Mouse (Mus musculus) embryo, embryonic 9.5 days (tissue): ENCODE measurements at regions not wholly inside any gene's neighbourhood (a gene's known extent, or its start where the extent isn't known, plus 50 kb on each side); places are given as distances from the start of the nearest gene placed in this dataset.
A peak's percentile ranks its signal among the peaks of the same experiment; 100 is the strongest.

Experiments
- DNase-seq: peaks from one replicate; pipeline ENCODE4 v3.0.0-alpha.2; 2017; ENCODE audit errors: extremely low spot score

DNA sequence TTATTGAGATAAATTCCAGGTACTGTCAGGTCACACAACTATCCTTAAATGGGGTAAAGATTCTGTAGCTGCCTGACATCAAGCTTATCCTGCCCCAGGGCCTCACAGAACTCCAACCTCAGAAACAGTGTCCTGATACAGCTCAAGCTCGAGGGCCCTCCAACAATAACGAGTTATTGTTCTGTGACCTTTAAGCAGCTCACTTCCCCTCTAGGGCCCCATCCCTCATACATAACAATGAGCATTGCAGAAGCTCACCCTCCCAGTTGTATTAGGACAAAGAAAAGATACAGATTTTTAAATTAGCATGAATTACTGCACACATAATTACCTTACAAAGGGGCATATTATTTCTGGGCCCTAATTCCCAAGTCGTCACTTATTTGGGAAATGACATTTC, 293.5 kb upstream of the Trpc7 start:
- no peak for DNase-seq

DNA sequence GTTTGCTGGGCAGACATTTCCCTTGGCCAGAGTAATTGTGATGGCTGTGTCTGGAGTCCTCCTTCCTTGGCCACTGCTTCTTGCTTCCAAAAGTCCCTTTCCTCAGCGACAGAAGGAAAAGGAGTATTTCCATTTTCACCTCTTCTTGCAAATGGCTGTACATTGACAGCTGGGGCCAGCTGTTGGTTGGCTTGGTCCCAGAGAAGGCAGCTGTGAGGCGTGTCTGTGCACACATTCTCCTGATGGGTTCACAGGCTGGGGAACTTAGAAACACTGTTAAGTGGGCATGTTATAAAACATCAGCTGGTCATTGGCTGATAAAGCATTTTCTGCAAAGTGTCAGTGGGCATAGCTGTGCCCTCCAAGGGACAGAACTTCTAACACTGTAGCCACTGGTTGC, 290.4 kb upstream of the Trpc7 start:
- no peak for DNase-seq

DNA sequence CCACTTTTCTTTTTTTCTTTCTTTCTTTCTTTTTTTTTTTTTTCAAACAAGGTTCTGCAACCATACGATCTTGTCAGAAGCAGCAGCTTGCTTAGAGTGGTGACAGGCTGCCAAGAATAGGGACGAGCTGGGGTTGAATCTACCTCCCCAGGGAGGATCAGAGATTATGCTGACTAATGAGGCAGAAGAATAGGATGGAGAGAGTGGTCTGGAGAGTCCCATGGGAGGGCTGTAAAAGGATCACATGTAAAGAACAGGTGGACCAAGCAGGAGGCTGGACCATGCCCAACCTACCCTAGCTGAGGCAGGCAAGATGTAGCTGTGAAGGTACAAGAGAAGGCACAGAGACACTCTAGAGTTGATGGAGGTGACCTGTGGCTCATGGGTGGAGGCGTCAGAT, 274.4 kb upstream of the Trpc7 start:
- no peak for DNase-seq

DNA sequence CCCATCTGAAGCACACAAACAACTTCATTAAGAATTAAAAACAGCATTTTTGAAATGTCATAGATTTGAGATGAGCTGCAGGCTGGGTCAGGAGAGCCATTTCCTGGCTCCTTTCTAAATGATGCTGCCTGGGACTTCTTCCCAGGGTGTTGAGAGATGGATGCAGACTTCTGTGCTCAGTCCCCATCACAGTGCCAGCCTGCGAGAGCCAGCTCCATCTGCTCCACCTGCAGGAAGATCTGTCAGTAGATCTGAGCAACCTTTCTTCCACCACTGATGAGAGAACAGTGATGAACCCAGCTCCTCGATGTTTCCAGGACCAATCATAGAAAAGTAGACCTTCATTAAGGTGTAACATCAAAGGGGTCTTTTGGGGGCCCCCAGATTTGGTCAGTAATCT, 273.8 kb upstream of the Trpc7 start:
- DNase-seq, result no peak

DNA sequence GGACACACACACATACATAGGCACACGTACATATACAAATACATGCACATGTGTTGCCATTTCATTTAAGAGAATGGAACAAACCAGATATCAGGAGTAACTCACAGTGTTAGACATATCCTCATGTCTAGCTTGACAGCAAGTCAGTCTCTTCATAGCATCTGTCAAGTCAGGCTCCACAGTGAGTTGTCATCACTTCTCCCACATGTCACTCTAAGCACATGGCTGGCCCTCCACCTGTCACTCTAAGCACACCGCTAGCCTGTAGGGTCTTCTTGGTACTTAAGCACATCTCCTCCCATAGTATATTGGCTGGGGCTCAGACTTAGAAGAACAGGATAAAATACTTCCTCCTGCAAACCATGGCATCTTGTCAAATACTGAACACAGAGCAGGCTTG, 269.6 kb upstream of the Trpc7 start:
- DNase-seq, result no peak

DNA sequence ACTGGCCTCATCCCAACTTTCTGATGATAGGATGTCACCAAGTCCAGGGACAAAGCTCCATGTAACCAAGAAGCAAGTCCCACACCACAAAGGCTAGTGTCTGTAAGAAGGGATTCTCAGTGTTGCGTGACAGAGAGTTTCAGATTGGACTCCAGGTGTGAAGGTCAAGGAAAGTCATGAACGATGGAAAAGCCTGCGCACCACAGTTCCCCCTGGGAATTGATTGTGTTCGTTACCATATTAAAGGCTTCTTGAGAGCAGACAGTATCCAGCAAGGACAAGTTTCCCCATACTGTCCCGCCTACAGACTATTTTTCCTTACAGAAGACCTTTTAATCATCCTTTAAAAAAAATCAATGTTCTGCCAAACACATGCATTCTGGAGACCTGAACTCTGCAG, 257.0 kb upstream of the Trpc7 start:
- no peak for DNase-seq

DNA sequence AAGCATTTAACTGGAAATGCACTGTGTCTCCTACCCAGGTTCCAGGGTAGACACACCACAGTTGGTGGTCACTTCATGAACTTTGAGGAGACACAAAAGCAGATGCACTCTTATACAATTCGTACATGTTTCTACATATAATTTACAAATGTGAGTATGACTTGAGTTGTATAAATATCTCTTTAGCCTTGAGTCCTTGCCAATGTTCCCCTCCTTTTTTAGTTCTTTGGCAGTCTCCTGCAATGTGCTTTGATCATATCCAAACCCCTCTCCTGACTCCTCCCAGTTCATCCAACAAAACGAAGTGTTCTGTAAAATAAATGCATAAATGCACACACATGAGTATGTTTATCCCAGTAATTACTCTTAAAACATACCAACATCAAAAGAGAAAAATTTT, 251.8 kb upstream of the Trpc7 start:
- DNase-seq, result no peak

DNA sequence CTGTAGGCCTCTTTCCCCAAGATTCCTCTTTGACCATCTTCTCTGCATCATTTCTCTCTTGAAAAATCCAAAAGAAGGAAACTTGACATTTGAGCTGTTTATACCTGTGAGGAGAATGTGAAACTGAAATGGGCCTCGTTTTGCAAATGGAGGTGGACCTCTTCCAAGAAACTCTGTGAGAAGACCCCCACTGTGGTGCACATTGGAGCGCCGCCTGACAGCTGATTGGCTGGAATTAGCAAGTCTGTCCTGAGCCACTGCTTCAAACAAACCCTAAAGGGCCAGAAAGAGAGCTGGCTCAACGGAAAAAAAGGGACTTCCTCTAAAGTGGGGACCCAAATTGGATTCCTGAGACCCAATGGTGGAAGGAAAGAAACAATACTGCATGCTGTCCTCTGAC, 250.9 kb upstream of the Trpc7 start:
- DNase-seq, result no peak

DNA sequence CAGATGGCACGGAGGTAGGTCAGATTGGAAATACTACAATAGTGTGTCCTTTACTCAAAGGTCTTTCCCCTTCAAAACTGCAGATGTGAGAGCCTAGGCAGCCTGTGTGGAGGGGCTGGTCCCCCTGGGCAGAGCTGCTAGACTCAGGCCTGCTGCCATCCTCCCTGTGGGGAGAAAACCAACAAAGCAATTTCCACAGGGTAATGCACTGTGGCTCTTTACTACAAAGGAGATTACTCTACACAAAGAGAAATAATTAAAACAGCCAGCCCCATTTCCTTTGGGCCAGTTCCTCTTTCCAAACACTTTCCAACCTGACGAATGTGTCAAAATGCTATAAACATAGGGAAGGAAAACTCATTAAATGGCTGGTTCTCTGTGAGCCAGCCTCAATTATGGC, 250.0 kb upstream of the Trpc7 start:
- no peak for DNase-seq

DNA sequence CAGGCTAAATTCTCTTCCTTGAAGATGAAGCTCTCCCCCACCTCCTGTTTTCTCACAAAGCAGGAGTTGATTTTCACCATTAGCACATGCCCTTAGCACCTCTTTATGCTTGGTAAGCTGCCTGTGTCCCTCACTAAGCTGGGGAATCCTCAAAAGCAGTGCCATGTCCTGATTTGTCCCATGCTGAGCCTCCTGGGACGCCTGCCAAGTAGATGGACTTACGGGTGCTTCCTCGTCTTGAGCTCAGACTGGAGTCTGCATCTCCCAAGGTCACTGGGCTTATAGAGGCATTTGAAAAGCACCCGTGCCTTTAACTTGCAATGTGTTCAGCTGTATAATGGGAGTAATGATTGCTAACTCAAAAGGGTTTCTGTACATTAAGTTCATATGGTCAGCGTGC, 247.1 kb upstream of the Trpc7 start:
- no peak for DNase-seq

DNA sequence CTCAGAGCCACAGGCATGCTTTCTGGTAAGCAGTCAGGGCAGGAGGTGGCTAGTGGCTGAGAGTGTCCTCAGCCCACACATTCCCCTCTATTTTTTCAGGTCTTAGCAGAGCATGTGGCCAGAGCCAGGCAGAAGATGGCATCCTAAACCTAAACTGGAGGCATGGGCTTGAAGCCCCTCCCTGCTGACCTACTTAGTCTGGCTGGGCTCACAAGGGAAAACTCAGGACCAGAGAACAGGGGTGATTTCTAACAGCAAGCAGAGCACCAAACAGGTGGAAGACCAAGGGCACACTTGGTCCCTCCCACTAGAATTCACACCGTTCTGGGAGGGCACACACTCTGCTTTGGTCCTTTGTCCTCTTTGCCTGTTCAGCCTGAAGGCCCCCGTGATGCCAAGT, 246.6 kb upstream of the Trpc7 start:
- DNase-seq, result no peak

DNA sequence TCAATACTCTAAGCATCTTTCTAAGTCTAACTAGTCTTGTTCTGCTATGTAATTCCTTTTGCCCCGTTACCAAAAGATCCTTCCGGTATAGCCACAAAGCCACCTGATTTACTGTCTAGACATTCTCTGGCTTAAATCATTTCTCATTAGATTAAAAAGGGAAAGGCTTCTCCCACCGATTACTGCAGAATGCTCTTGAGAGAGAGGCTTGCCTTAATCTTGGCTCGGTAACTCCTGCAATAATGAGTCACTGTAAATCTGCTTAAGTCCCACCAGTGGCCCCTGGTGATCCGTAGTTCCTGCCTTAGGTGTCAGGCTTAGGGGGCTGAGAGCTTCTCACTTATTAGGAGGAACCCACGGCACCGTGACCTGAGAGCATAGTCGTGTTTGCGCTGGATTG, 220.1 kb upstream of the Trpc7 start:
- no peak for DNase-seq

DNA sequence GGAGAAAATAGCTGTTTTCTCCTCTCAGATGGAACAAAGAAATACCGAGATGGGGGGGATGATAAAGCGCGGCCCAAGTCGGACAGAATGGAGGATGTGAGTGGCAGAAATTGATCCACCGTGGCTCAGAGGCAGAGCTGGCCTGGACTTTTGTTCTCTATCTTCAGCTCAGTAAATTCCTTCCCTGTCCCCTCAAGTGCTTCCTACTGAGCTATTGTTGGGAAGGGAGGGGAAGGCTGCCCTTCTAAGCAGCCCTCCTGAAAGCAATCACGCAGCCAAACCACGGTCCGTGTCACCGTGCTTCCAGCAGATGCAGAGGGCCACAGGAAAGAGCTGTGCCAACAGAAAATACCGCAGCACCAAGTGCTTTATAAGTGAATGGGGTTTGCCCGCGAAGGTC, 212.2 kb upstream of the Trpc7 start:
- DNase-seq, result peak; percentile 44

DNA sequence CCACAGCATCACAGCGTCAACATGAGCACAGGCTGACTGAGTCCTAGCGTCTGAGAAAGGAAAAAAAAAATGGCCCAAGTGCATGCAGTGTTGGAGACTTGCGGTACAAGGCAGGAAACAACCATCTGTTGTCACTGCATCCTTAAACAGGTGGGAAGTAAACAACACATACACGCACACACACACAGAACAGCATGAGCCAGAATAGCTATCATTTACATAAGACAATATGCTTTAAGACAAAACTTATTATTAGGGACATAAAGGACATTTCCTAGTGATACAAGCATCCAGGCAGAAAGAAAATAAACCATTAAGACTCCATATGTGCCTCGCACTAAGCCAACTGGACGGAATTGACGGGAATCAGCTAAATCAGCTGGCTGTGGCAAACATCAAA, 203.8 kb upstream of the Trpc7 start:
- DNase-seq, result no peak

DNA sequence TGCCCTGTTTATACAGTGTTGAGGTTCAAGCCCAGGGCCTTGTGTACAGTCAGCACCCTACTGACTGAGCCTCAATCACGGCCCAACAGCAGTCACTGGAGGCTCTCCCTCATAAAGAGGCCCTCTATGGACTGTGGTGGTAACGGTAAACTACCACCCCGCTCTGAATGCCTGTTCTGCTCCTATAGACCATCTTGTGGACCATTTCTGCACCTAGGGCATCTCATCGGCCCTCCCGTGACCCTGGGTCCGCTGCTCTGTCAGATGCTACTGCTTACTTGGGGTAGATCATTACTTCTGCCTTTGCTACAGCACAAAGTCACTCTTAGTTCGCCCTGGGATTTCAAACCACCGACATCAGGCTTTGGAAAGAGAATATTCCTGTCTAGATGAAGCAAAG, 196.1 kb upstream of the Trpc7 start:
- no peak for DNase-seq

DNA sequence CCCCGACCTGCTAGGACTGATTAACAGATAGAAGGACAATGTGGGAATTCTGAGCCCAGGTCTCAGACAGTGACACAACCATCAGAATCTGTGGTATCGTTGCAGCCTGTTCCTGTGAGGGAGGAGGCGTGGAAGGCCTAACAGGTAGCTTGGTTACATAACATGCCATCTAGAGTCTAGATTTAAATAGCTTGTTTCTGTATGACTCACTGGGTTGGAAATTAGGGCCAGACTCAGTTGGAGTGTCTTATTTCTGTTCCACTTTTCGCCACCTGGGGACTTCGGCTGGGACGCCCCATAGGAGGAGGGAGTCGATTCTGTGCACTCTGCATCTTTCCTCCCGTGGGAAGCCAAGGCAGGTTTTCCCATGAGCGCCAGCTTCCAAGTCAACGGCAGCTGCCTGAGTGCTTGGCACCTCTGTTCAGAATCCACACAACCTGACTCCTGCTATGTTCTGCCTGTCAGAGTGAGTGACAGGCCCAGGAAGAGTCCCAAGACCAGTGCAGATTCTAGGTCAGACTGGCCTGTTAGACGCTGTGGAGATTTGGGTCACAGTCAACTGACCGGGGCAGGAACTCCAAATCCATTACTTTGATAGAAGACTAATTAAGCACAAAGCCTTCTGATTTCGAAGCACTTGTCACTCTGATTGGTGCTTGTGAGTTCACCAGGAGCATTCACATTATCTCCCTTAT, 193.7 kb upstream of the Trpc7 start:
- DNase-seq, result no peak

DNA sequence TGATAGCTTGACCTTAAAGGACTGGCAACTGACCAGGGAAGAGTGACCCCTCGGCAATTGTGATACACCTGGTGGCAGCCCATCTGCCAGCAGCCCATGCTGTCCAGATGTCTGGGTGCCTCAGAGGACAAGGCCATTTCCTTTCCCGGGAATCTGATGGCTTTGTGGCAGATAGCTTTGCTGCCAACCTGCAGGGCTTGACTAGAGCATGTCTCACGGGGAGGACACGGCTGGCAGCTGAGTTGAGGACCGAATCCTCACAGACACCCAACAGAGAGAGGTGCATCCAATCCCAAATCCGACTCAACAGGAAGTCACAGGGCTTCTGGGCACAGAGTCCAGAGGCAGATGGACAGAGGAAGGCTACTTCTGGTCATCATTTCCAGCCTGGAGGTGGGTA, 192.2 kb upstream of the Trpc7 start:
- no peak for DNase-seq

DNA sequence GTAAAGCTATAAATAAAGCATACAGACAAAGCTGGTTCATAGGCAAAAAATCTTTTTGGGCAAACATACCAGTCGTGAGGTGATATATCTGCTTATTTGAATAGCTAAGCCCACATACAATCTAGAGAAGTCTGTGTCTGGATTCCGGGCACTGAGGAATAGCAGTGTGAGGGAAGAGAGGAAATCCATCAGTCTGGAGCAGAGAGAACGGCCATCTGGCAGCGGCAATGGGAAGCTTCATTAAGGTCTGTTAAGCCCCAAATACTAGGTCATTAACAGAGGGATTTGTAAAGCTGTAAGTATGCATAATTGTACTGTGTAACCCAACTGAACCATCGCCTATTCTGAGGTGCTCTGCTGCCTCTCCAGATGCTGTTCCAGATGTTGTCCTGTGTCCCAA, 191.6 kb upstream of the Trpc7 start:
- no peak for DNase-seq

DNA sequence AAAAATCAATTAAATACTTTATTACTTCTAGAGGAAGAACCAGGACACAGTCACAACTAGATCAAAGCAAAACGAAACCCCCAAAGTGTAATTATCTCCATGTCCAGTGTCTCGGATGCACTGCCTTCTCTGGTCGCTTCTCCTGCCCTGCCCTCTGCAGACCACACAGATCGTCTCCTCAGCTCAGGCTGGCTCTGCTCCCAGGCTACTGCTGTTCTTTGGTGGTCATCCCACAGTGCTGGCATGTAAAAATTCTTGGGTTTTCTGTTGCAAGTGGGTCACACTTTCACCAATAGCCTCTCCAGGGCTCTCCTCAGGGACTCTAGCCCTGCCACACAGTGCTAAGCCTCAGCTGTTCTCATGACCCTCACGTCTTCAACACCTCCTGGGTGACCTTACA, 188.0 kb upstream of the Trpc7 start:
- no peak for DNase-seq

DNA sequence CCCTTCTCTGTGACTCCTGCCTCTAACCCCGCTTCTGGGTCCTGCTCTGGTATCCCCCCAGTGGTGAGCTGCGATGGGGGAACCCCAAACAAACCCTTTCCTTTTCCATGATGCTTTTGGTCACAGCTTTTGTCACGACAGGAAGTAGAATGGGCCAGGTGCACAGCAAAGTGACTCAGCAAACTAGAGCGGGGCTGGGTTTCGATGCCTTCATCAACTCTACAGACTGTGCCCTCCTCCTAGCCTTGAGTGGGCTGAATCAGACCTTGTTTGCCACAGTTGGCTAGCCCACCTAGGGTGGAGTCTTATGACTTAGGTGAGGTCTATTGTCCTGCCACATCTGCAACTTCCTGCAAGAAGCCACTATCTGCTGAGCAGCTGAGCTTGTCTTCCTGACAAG, 174.7 kb upstream of the Trpc7 start:
- no peak for DNase-seq

DNA sequence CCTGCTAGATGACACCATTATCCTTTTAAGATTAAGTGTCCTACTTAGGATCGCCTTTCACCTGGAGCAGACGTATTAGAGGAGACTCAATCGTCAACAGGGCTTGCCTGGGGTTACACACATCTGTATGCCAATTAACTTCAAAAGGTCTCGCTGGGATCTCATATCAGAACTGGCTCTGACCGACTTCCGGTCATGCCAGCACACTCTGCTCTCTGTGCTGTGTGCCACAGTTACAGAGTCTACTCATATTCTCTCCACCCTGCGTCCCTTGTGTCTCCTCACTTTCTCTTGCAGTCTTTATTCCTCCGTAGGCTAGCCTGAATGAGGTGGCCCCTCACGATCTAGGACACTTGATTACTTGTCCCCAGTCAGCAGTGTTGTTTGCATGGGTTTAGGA, 165.9 kb upstream of the Trpc7 start:
- DNase-seq, result no peak

DNA sequence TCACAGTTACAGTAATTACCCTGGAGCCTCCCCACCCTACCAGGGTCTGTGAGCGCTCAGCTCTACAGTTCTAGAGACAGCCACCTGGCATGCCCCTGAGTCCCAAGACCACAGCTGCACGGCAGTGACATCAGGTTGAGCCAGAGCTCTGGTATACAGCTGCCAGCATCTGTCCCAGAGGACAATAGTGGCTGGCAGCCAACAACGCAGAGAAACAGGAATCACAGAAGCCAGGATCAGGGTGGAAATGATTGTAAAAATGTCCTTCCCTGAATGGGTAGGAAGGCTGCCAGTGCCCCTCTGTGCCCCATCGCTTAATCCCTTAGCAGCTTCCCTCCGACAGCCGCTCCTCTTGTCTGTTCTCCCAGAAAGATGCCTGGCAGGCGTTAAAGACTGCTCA, 165.3 kb upstream of the Trpc7 start:
- no peak for DNase-seq

DNA sequence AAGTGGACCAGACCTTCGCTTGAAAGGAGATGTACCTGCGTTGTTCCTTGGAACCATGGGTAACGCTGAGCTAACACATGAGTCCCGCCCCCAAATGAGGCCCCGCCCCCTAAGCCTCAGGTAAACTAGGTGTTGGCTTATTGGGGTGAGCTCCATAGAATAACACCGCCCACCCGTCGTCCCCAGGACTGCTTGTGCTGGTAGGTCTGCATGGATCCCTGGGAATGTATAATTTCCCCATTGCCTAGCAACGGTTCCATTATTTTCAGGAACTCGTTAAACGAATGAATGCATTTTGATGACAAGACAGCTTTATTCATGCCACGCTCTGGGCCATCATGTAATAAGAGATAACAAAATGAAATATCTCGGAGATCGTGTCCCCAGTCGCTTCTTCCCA, 161.0 kb upstream of the Trpc7 start:
- DNase-seq, result no peak

DNA sequence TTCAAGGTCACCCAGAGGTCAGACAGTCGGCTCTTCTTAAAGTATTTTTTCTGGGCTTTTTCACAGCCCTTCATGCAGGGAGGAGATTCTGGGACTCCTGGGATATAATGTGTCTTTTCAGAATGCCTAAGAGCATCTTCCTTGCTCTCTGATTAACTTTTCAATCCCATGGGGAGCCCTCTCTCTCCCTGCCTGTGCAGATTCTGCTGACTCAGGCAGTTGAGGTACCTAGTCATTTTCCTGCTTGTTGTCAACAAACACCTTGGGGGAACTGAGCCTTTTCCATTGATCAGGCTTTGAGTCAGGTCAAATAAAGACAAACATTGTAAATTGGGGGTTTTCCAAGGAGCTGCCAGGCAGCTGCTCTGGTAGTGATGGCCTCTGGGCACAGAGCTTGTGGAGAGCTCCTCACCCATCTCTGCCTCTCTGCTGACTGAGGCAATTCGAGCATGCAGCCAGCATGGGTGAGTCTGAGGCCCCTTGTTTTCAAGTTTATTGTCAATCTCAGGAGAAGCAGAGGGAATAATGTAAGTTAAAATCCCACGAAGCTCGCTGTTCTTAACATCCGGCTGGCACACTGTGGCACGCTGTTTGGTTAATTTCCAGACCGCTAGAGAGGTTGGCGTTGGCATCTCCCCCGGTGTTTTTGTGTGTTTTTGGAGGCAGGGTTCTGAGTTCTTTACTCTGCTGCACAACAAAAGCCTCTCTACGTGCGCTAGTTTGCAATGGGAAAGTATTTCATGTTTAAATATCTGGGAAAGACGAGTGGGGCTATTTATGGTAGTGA, 159.8 kb upstream of the Trpc7 start:
- no peak for DNase-seq
